Mouse (Mus musculus): ENCODE results near the gene Zfp275. TPM values are rescaled to one million over a fixed set of nuclear protein-coding genes. Genes with fewer than 3 reads are reported as not detected.
"Not testable (repeated sequence)": the region's sequence is repeated elsewhere in the genome, so short reads cannot be mapped to it uniquely, and the experiment has no call there.

Zfp275 gene
- polyA plus RNA-seq (2014; fragmentation: Nextera tagmentation; extraction: Ambion mirVana) = 18.2 and 20.7 TPM in 2 replicates

- peak within 1 kb of the TSS; percentile 58; the same call in 1 of the 2 replicates for H3K27ac ChIP-seq (ENCODE audit: low read depth)
- H3K4me1 ChIP-seq (ENCODE audit: insufficient read depth) = no peaks in the 10 kb centered on the region
- no peak for TF ChIP-seq CTCF (IDR thresholded peaks at IDR 0.05; ENCODE audit: low read depth)
- peak within 1 kb of the TSS; percentile 59 for H3K4me3 ChIP-seq (ENCODE audit: low read depth, low read length)
- 16% methylated on average over 37 of the region's 37 CpGs for WGBS
- no peaks in the 10 kb centered on the region for H3K9me3 ChIP-seq (ENCODE audit: low read depth, low read length)
- 0 out of 2 replicates have a peak, but pooled peaks cover 7% of the 10 kb centered on the region for H3K36me3 ChIP-seq (ENCODE audit: insufficient read depth)
- DNase-seq (peak; percentile 88), ATAC-seq (ENCODE audit: insufficient read depth) (peak; percentile 98)
- H3K9ac ChIP-seq = peak within 1 kb of the TSS; percentile 75
- H3K4me2 ChIP-seq = peak within 1 kb of the TSS; percentile 62
- no peaks in the 10 kb centered on the region for H3K27me3 ChIP-seq (ENCODE audit: insufficient read depth, low read length)
Measured at GRCm38 (mm10) chrX:73342483-73342895, at the start of gene Zfp275. Gene Zfp275 (plus strand): TSS chrX:73342621.

GRCm38 (mm10) chrX:73292876-73293275, 49.5 kb upstream of the Zfp275 start, which contains the start of the genes Xlr5a and Xlr5c:
Gene Xlr5a (minus strand): TSS chrX:73292976.
Gene Xlr5c (minus strand): TSS chrX:73292976.
- H3K4me2 ChIP-seq; H3K9me3 ChIP-seq (ENCODE audit: low read depth, low read length); H3K9ac ChIP-seq; H3K27ac ChIP-seq (ENCODE audit: low read depth); H3K36me3 ChIP-seq (ENCODE audit: insufficient read depth); H3K27me3 ChIP-seq (ENCODE audit: insufficient read depth, low read length); H3K4me1 ChIP-seq (ENCODE audit: insufficient read depth); H3K4me3 ChIP-seq (ENCODE audit: low read depth, low read length); DNase-seq; ATAC-seq (ENCODE audit: insufficient read depth): not testable (repeated sequence)
- 94% methylated on average over 8 of the region's 17 CpGs for WGBS

GRCm38 (mm10) chrX:73295745-73296144, 46.7 kb upstream of the Zfp275 start:
- not testable (repeated sequence) for H3K9ac ChIP-seq; ATAC-seq (ENCODE audit: insufficient read depth); H3K27me3 ChIP-seq (ENCODE audit: insufficient read depth, low read length); H3K4me3 ChIP-seq (ENCODE audit: low read depth, low read length); H3K27ac ChIP-seq (ENCODE audit: low read depth); H3K4me1 ChIP-seq (ENCODE audit: insufficient read depth); H3K4me2 ChIP-seq; DNase-seq; H3K36me3 ChIP-seq (ENCODE audit: insufficient read depth); H3K9me3 ChIP-seq (ENCODE audit: low read depth, low read length)
- 55% methylated on average over 6 of the region's 10 CpGs for WGBS

DNA sequence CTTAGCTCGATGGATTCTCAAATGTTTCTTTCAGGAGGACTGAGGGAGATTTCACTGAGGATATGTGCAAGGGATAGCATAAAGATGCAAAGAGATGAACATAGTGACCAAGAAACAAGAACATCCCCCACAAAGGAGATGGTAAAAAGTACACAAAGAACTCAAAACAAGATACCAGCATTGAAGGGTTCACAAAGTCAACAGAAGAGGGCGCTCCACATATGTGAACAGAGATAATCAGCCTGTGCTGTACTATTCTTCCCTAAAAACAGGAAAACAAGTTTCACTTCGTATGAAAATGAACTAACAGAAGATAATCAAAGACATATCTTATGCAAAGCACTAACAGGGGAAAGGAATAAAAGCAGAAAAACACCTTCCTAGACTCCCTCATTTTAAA, 29.9 kb upstream of the Zfp275 start:
- H3K4me1 ChIP-seq (ENCODE audit: insufficient read depth) = no peaks in the 10 kb centered on the region
- H3K36me3 ChIP-seq (ENCODE audit: insufficient read depth) = no peaks in the 10 kb centered on the region
- TF ChIP-seq CTCF (IDR thresholded peaks at IDR 0.05; ENCODE audit: low read depth) = peak; percentile 54
- peak; percentile 71 for DNase-seq
- no peaks in the 10 kb centered on the region for H3K9me3 ChIP-seq (ENCODE audit: low read depth, low read length)
- H3K27ac ChIP-seq (ENCODE audit: low read depth) = no peak overlapping the region
- H3K9ac ChIP-seq = no peak overlapping the region
- no peak for ATAC-seq (ENCODE audit: insufficient read depth)
- no peak overlapping the region for H3K4me2 ChIP-seq
- WGBS = 18% methylated on average over 3 of the region's 3 CpGs
- H3K4me3 ChIP-seq (ENCODE audit: low read depth, low read length) = no peak overlapping the region
- no peaks in the 10 kb centered on the region for H3K27me3 ChIP-seq (ENCODE audit: insufficient read depth, low read length)

GRCm38 (mm10) chrX:73321029-73321428, 21.4 kb upstream of the Zfp275 start:
- Histone ChIP-seq H3K36me3 (ENCODE audit: insufficient read depth) (no peaks in the 10 kb centered on the region), H3K4me1 (ENCODE audit: insufficient read depth) (no peaks in the 10 kb centered on the region), H3K4me2 (no peak overlapping the region), H3K27ac (ENCODE audit: low read depth) (no peak overlapping the region), H3K27me3 (ENCODE audit: insufficient read depth, low read length) (no peaks in the 10 kb centered on the region), H3K9ac (no peak overlapping the region), H3K4me3 (ENCODE audit: low read depth, low read length) (no peak overlapping the region), H3K9me3 (ENCODE audit: low read depth, low read length) (no peaks in the 10 kb centered on the region)
- TF ChIP-seq CTCF (IDR thresholded peaks at IDR 0.05; ENCODE audit: low read depth) = no peak
- WGBS = 57% methylated on average over 3 of the region's 3 CpGs
- ATAC-seq (ENCODE audit: insufficient read depth) (no peak), DNase-seq (no peak)

GRCm38 (mm10) chrX:73327215-73327614, 15.2 kb upstream of the Zfp275 start:
- Histone ChIP-seq H3K27me3 (ENCODE audit: insufficient read depth, low read length) (no peaks in the 10 kb centered on the region), H3K4me2 (no peak overlapping the region), H3K9ac (no peak overlapping the region), H3K9me3 (ENCODE audit: low read depth, low read length) (no peaks in the 10 kb centered on the region), H3K36me3 (ENCODE audit: insufficient read depth) (no peaks in the 10 kb centered on the region), H3K4me1 (ENCODE audit: insufficient read depth) (no peaks in the 10 kb centered on the region), H3K27ac (ENCODE audit: low read depth) (no peak overlapping the region), H3K4me3 (ENCODE audit: low read depth, low read length) (no peak overlapping the region)
- no peak for TF ChIP-seq CTCF (IDR thresholded peaks at IDR 0.05; ENCODE audit: low read depth)
- DNase-seq (no peak), ATAC-seq (ENCODE audit: insufficient read depth) (no peak)
- WGBS = 65% methylated on average over 2 of the region's 2 CpGs

DNA sequence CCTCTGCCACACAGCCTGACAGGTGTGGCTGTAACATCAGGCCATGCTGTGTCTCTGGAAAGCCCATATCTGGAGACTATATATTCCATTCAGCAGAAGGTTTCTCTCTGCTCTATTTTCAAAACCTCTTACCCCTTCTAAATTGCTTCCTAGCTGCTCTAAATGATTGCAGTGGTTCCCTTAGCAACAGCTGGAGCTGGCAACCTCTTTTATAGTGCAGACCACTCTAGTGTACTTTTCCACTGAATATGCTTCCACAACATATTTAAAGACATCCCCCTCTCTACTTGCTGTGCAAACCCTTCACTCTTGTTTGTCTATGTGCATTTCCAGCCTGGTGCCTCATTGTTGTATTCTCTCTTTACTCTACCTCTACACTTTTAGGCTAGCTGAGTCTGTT, 8.9 kb upstream of the Zfp275 start:
- TF ChIP-seq CTCF (IDR thresholded peaks at IDR 0.05; ENCODE audit: low read depth) = no peak
- ATAC-seq (ENCODE audit: insufficient read depth) (no peak), DNase-seq (no peak)
- Histone ChIP-seq H3K4me2 (no peak overlapping the region), H3K27me3 (ENCODE audit: insufficient read depth, low read length) (no peaks in the 10 kb centered on the region), H3K4me1 (ENCODE audit: insufficient read depth) (no peaks in the 10 kb centered on the region), H3K4me3 (ENCODE audit: low read depth, low read length) (no peak overlapping the region), H3K9ac (no peak overlapping the region), H3K9me3 (ENCODE audit: low read depth, low read length) (no peaks in the 10 kb centered on the region), H3K36me3 (ENCODE audit: insufficient read depth) (no peaks in the 10 kb centered on the region), H3K27ac (ENCODE audit: low read depth) (no peak overlapping the region)

GRCm38 (mm10) chrX:73336740-73337139, 5.7 kb upstream of the Zfp275 start, which contains the start of gene Gm45015:
Gene Gm45015 (minus strand): TSS chrX:73336840.
- no peak within 1 kb of the TSS for H3K9ac ChIP-seq
- no peak for TF ChIP-seq CTCF (IDR thresholded peaks at IDR 0.05; ENCODE audit: low read depth)
- H3K36me3 ChIP-seq (ENCODE audit: insufficient read depth) = no peaks in the 10 kb centered on the region
- no peak within 1 kb of the TSS for H3K27ac ChIP-seq (ENCODE audit: low read depth)
- no peaks in the 10 kb centered on the region for H3K9me3 ChIP-seq (ENCODE audit: low read depth, low read length)
- DNase-seq (no peak), ATAC-seq (ENCODE audit: insufficient read depth) (no peak)
- no peaks in the 10 kb centered on the region for H3K27me3 ChIP-seq (ENCODE audit: insufficient read depth, low read length)
- WGBS = 82% methylated on average over 4 of the region's 4 CpGs
- H3K4me3 ChIP-seq (ENCODE audit: low read depth, low read length) = no peak within 1 kb of the TSS
- no peaks in the 10 kb centered on the region for H3K4me1 ChIP-seq (ENCODE audit: insufficient read depth)
- H3K4me2 ChIP-seq = no peak within 1 kb of the TSS

Measured in lung, embryonic 14.5 days (tissue).